Mouse (Mus musculus): ENCODE measurements around the gene Cuedc2. TPM values are rescaled to one million over a fixed set of nuclear protein-coding genes. Genes with fewer than 3 reads are reported as not detected.

Cuedc2 gene
- polyA plus RNA-seq, 1 experiment = not detected

- H3K4me3 ChIP-seq (ENCODE audit: insufficient read depth, low read depth, low read length) = peak overlapping the region; percentile 23
- no peak for TF ChIP-seq CTCF (IDR thresholded peaks at IDR 0.05; ENCODE audit: insufficient read depth, low read depth, low read length)
- TF ChIP-seq POLR2A (IDR thresholded peaks at IDR 0.05; ENCODE audit: insufficient read depth, low read depth, low read length) = no peak
- WGBS = 48% methylated on average over 5 of the region's 5 CpGs
- peak overlapping the region; percentile 79; the same call in 1 of the 2 replicates for H3K27ac ChIP-seq (ENCODE audit: insufficient read depth, low read depth, low read length)
- peaks cover 60% of the 10 kb centered on the region for H3K4me1 ChIP-seq (ENCODE audit: control insufficient read depth, insufficient read depth, low read length)
Observed at GRCm38 (mm10) chr19:46324918-46325317, 13.6 kb downstream of the Cuedc2 start.

GRCm38 (mm10) chr19:46324366-46324765, 14.1 kb downstream of the Cuedc2 start:
- Histone ChIP-seq H3K4me3 (ENCODE audit: insufficient read depth, low read depth, low read length) (peak overlapping the region; percentile 23), H3K27ac (ENCODE audit: insufficient read depth, low read depth, low read length) (peak overlapping the region; percentile 79; the same call in 1 of the 2 replicates), H3K4me1 (ENCODE audit: control insufficient read depth, insufficient read depth, low read length) (peaks cover 62% of the 10 kb centered on the region)
- no peak for TF ChIP-seq POLR2A (IDR thresholded peaks at IDR 0.05; ENCODE audit: insufficient read depth, low read depth, low read length)
- TF ChIP-seq CTCF (IDR thresholded peaks at IDR 0.05; ENCODE audit: insufficient read depth, low read depth, low read length) = no peak
- WGBS = 73% methylated on average over 11 of the region's 11 CpGs

DNA sequence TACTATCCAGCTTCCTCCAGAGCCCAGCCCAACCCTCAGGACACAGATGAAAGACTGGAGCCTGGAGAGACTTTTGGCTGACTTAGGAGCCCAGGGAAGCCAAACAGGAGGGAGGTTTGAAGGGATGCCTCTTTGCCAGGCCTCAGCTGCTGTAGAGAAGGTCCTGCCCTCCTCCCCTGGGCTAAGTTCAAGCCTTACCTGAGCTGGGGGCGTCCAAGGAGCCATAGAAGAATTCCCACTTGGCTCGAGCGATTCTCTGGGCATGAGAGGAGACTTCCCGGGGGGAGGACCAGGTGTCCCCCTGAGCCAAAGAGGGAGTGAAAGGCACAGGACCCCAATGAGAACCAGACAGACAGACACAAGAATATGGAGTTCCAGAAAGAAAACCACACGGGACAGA, 14.8 kb downstream of the Cuedc2 start:
- 64% methylated on average over 5 of the region's 5 CpGs for WGBS
- TF ChIP-seq POLR2A (IDR thresholded peaks at IDR 0.05; ENCODE audit: insufficient read depth, low read depth, low read length) = no peak
- peak overlapping the region; percentile 79 for H3K27ac ChIP-seq (ENCODE audit: insufficient read depth, low read depth, low read length)
- peaks cover 64% of the 10 kb centered on the region for H3K4me1 ChIP-seq (ENCODE audit: control insufficient read depth, insufficient read depth, low read length)
- H3K4me3 ChIP-seq (ENCODE audit: insufficient read depth, low read depth, low read length) = no peak overlapping the region

DNA sequence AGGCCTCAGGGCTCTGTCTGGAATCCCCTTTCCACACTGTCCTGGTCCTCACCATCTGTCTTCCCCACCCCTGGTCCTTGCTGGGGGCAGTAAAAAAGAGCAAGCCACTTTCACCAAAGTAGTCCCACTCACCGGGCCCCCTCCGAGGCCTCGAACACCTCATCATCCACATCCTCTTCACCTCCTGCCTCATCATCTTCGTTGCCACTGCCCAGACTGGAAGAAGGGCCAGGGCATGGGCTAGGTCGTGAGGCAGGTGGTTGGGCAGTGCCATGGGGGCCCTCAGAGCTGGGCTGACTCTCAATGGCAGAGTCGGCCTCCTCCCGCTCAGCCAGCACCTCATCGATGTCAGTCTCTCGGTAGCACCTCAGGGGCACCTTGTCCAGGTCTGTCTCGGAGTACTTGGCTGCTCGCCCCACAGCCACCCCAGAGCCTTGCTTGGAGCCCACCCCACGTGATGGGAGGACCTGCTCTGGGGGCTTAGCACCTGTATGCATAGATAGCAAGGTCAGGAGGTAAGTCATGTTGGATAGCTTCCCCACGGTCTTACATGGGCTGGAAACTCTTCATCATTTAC, 15.4 kb downstream of the Cuedc2 start:
- 58% methylated on average over 13 of the region's 13 CpGs for WGBS
- peak overlapping the region; percentile 79 for H3K27ac ChIP-seq (ENCODE audit: insufficient read depth, low read depth, low read length)
- TF ChIP-seq POLR2A (IDR thresholded peaks at IDR 0.05; ENCODE audit: insufficient read depth, low read depth, low read length) = no peak
- TF ChIP-seq CTCF (IDR thresholded peaks at IDR 0.05; ENCODE audit: insufficient read depth, low read depth, low read length) = no peak
- H3K4me1 ChIP-seq (ENCODE audit: control insufficient read depth, insufficient read depth, low read length) = peaks cover 68% of the 10 kb centered on the region
- no peak overlapping the region for H3K4me3 ChIP-seq (ENCODE audit: insufficient read depth, low read depth, low read length)

DNA sequence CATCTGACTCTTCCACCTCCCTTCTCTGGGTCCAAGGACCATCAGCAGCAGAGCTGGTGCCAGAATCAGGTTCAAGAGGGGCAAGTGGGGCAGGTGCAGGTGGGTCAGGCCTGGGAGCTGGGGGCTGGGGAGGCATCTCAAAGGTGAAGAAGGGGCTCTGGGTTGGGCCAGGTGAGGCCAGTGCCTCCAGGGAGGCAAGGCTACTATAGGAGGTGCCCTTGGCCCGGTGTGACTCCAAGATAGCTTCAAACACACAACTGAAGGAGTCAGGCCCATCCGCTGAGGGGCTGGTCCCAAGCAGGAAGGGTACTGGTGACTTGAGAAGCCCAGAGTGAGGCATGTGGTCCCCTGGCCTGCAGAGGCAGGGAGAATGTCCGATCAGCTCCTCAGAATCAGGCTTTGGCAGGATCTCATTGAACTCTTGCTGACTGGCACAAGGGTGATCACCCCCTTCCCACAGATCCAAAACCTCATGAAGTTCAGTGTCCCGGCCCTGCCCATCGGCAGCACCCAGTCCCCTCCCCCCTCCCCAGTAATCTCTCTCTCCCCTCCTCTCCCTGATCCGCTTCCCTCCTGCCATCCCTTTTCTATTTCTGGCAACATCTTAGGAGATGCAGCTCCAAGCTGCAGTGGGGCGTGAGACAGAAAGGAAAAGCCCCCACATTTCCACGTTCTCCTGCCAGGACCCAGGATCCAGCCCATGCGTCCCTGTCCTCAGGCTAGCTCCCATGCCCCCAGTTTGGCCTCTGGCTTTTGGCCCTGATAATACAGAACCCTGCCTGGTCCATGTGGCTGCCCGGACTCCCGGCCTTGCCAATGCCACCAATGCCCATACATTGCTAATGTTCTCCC, 16.1 kb downstream of the Cuedc2 start:
- Histone ChIP-seq H3K4me3 (ENCODE audit: insufficient read depth, low read depth, low read length) (peak overlapping the region; percentile 6; the same call in 1 of the 2 replicates), H3K4me1 (ENCODE audit: control insufficient read depth, insufficient read depth, low read length) (peaks cover 68% of the 10 kb centered on the region), H3K27ac (ENCODE audit: insufficient read depth, low read depth, low read length) (peak overlapping the region; percentile 90)
- TF ChIP-seq POLR2A (IDR thresholded peaks at IDR 0.05; ENCODE audit: insufficient read depth, low read depth, low read length) (no peak), CTCF (IDR thresholded peaks at IDR 0.05; ENCODE audit: insufficient read depth, low read depth, low read length) (no peak)
- 26% methylated on average over 11 of the region's 11 CpGs for WGBS

- Histone ChIP-seq H3K4me1 (ENCODE audit: control insufficient read depth, insufficient read depth, low read length) (peaks cover 78% of the 10 kb centered on the region), H3K27ac (ENCODE audit: insufficient read depth, low read depth, low read length) (peak overlapping the region; percentile 90), H3K4me3 (ENCODE audit: insufficient read depth, low read depth, low read length) (no peak overlapping the region; the same call in 1 of the 2 replicates)
- 17% methylated on average over 6 of the region's 6 CpGs for WGBS
- TF ChIP-seq CTCF (IDR thresholded peaks at IDR 0.05; ENCODE audit: insufficient read depth, low read depth, low read length) (no peak), POLR2A (IDR thresholded peaks at IDR 0.05; ENCODE audit: insufficient read depth, low read depth, low read length) (0 out of 2 replicates have a peak, but pooled peaks have one; percentile 20)
Observed at GRCm38 (mm10) chr19:46321101-46321943, 17.2 kb downstream of the Cuedc2 start.

GRCm38 (mm10) chr19:46320076-46320785, 18.3 kb downstream of the Cuedc2 start:
- 77% methylated on average over 8 of the region's 8 CpGs for WGBS
- no peak for TF ChIP-seq POLR2A (IDR thresholded peaks at IDR 0.05; ENCODE audit: insufficient read depth, low read depth, low read length)
- no peak for TF ChIP-seq CTCF (IDR thresholded peaks at IDR 0.05; ENCODE audit: insufficient read depth, low read depth, low read length)
- Histone ChIP-seq H3K27ac (ENCODE audit: insufficient read depth, low read depth, low read length) (peak overlapping the region; percentile 90), H3K4me1 (ENCODE audit: control insufficient read depth, insufficient read depth, low read length) (peaks cover 86% of the 10 kb centered on the region), H3K4me3 (ENCODE audit: insufficient read depth, low read depth, low read length) (no peak overlapping the region)

All from olfactory bulb, adult 2 months (tissue).